Mouse (Mus musculus): Measurements from ENCODE around the gene Sdccag8. TPM values are rescaled to one million over a fixed set of nuclear protein-coding genes. Genes with fewer than 3 reads are reported as not detected.

Sdccag8 gene
- polyA plus RNA-seq, 1 experiment from 2014 or later, result 22.8 TPM

DNA sequence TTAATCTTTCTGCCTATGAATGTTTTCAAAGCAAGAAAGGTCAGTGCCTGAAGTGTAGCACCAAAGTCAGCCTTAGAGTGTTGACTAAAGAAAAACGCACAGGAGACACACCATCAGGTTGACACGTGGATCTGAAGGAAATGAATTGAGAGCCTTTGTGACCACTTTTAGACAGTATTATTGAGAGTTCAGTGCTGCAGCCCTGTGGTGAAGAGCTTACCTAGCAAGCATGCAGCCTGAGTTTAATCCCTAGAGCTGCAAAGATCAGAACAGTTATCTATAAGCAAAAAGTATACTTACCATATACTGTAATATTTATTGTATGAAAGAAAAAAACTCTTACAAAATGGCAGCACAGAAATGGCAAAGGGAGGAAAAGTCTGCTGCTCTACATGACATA is 223.9 kb downstream of the Sdccag8 start:
- no peak for DNase-seq (ENCODE audit: low spot score)
- H3K36me3 ChIP-seq, result peaks cover 9% of the 10 kb centered on the region
- no peaks in the 10 kb centered on the region for H3K27me3 ChIP-seq (ENCODE audit: low read depth, poor library complexity, severe bottlenecking)
- H3K4me3 ChIP-seq, result no peak overlapping the region
- no peaks in the 10 kb centered on the region for H3K9me3 ChIP-seq (replicated peaks)
- H3K4me1 ChIP-seq, result peaks cover 19% of the 10 kb centered on the region
- peak overlapping the region; percentile 7; the same call in 1 of the 2 replicates for H3K27ac ChIP-seq (replicated peaks)
- 66% methylated on average over 2 of the region's 2 CpGs for WGBS

GRCm38 (mm10) chr1:177039093-177039674 is 224.7 kb downstream of the Sdccag8 start:
- 92% methylated on average over 6 of the region's 6 CpGs for WGBS
- Histone ChIP-seq H3K27ac (replicated peaks) (no peak overlapping the region), H3K4me3 (no peak overlapping the region), H3K4me1 (peaks cover 15% of the 10 kb centered on the region), H3K27me3 (ENCODE audit: low read depth, poor library complexity, severe bottlenecking) (no peaks in the 10 kb centered on the region), H3K36me3 (peaks cover 8% of the 10 kb centered on the region), H3K9me3 (replicated peaks) (no peaks in the 10 kb centered on the region)
- no peak for DNase-seq (ENCODE audit: low spot score)

DNA sequence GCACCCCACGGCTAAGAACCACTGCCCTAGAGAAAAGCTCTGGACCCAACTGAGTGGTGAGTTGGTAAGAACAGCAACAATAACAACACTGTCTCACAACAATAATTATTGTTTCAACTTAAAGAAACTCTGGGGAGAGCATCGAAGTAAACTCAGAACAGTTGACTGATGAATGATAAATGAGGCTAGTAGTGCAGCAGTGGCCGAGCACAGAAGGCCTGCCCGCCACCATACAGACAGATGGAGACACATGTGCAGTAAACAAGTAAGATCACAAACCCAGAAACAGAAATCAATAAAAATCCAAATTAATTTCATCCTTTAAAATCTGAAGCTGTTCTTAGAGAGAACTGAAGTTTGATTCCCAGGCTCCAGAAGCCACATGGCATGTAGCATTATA is 225.6 kb downstream of the Sdccag8 start:
- H3K4me3 ChIP-seq, result no peak overlapping the region
- no peak for DNase-seq (ENCODE audit: low spot score)
- H3K4me1 ChIP-seq, result peaks cover 15% of the 10 kb centered on the region
- 0 out of 2 replicates have a peak overlapping the region, but pooled peaks have one; percentile 20 for H3K27ac ChIP-seq (replicated peaks)
- H3K9me3 ChIP-seq (replicated peaks), result no peaks in the 10 kb centered on the region
- peaks cover 3% of the 10 kb centered on the region; the same call in 1 of the 2 replicates for H3K36me3 ChIP-seq
- WGBS, result 69% methylated on average over 4 of the region's 4 CpGs
- H3K27me3 ChIP-seq (ENCODE audit: low read depth, poor library complexity, severe bottlenecking), result no peaks in the 10 kb centered on the region

DNA sequence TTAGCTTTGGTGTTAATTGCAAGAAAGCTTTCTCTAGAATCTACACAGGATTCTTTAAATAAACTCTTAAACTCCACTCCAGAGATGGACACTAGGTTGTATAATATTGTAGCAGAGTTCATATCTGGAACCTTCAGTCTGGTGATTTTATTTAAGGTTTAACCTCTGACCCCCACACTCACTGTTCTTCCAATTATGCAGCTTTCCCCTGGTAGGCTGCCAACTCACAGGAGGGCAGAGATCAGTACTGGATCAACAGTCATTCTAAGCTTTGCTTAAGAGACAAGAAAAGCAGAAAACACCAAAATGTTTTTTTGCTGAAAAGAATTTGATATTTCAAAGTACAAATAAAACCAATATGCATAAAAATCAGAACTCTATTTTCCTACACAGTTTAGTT is 231.4 kb downstream of the Sdccag8 start:
- no peaks in the 10 kb centered on the region for H3K9me3 ChIP-seq (replicated peaks)
- peaks cover 13% of the 10 kb centered on the region; the same call in 1 of the 2 replicates for H3K36me3 ChIP-seq
- no peak for DNase-seq (ENCODE audit: low spot score)
- H3K27me3 ChIP-seq (ENCODE audit: low read depth, poor library complexity, severe bottlenecking), result no peaks in the 10 kb centered on the region
- H3K4me1 ChIP-seq, result no peaks in the 10 kb centered on the region
- no peak overlapping the region for H3K4me3 ChIP-seq
- H3K27ac ChIP-seq (replicated peaks), result no peak overlapping the region

- no peak for DNase-seq (ENCODE audit: low spot score)
- Histone ChIP-seq H3K27me3 (ENCODE audit: low read depth, poor library complexity, severe bottlenecking) (no peaks in the 10 kb centered on the region), H3K27ac (replicated peaks) (no peak overlapping the region), H3K4me1 (no peaks in the 10 kb centered on the region), H3K4me3 (no peak overlapping the region), H3K36me3 (peaks cover 13% of the 10 kb centered on the region; the same call in 1 of the 2 replicates), H3K9me3 (replicated peaks) (no peaks in the 10 kb centered on the region)
- WGBS, result 85% methylated on average over 2 of the region's 2 CpGs
Measured at GRCm38 (mm10) chr1:177046963-177047362, 232.5 kb downstream of the Sdccag8 start.

- no peaks in the 10 kb centered on the region for H3K9me3 ChIP-seq (replicated peaks)
- no peak overlapping the region for H3K27ac ChIP-seq (replicated peaks)
- H3K27me3 ChIP-seq (ENCODE audit: low read depth, poor library complexity, severe bottlenecking), result no peaks in the 10 kb centered on the region
- no peak for DNase-seq (ENCODE audit: low spot score)
- 92% methylated on average over 2 of the region's 2 CpGs for WGBS
- H3K4me1 ChIP-seq, result no peaks in the 10 kb centered on the region
- no peak overlapping the region for H3K4me3 ChIP-seq
- H3K36me3 ChIP-seq, result peaks cover 13% of the 10 kb centered on the region; the same call in 1 of the 2 replicates
Measured at GRCm38 (mm10) chr1:177048773-177049172, 234.3 kb downstream of the Sdccag8 start.

GRCm38 (mm10) chr1:177051366-177051963 is 237.0 kb downstream of the Sdccag8 start:
- Histone ChIP-seq H3K4me3 (no peak overlapping the region), H3K27ac (replicated peaks) (no peak overlapping the region), H3K4me1 (peaks cover 6% of the 10 kb centered on the region; the same call in 1 of the 2 replicates), H3K36me3 (peaks cover 11% of the 10 kb centered on the region; the same call in 1 of the 2 replicates), H3K27me3 (ENCODE audit: low read depth, poor library complexity, severe bottlenecking) (no peaks in the 10 kb centered on the region), H3K9me3 (replicated peaks) (no peaks in the 10 kb centered on the region)
- 92% methylated on average over 11 of the region's 11 CpGs for WGBS
- no peak for DNase-seq (ENCODE audit: low spot score)

DNA sequence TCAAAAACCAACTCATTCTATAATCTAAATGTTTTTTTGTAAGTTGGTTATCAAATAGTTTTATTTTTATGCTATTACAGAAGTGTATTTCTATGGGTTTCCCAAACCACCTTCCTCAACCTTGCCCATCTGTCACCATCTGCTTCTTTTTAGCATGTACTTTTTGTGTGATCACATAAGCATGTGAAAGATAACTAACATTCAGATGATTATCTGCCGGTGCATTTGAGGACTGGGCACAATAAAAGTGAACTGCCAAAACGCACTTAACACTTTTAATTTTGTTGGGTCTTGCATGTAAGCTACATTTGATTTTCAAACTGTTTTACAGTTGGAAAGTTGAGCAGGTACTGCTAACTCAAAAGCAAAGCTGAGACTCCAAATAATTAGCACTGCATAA is 240.4 kb downstream of the Sdccag8 start:
- Histone ChIP-seq H3K9me3 (replicated peaks) (no peaks in the 10 kb centered on the region), H3K27me3 (ENCODE audit: low read depth, poor library complexity, severe bottlenecking) (no peaks in the 10 kb centered on the region), H3K27ac (replicated peaks) (no peak overlapping the region), H3K4me1 (peaks cover 6% of the 10 kb centered on the region; the same call in 1 of the 2 replicates), H3K36me3 (0 out of 2 replicates have a peak, but pooled peaks cover 2% of the 10 kb centered on the region), H3K4me3 (no peak overlapping the region)
- WGBS, result 92% methylated on average over 2 of the region's 2 CpGs
- DNase-seq (ENCODE audit: low spot score), result no peak

GRCm38 (mm10) chr1:177061761-177062160 is 247.3 kb downstream of the Sdccag8 start:
- WGBS, result 86% methylated on average over 2 of the region's 2 CpGs

DNA sequence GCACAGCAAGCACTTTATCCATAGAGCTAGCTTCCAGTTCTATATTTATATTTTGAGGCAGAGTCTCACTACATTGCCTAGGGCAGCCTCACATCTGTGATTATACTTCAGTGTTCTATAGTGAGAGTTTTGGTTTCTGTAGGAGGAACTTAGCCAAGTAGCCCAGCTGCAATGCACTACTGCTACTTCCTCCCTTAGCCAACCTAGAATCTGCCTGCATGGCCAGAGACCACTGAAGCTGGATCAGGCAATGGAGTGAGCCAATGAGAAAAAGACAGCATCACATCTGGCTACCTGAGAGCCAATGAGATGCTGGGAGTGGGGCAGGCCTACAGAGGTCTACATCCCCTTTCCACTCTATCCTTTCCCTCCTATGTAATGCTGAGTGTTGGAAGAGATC is 251.3 kb downstream of the Sdccag8 start:
- Histone ChIP-seq H3K27me3 (ENCODE audit: low read depth, poor library complexity, severe bottlenecking) (no peaks in the 10 kb centered on the region), H3K4me1 (no peaks in the 10 kb centered on the region), H3K36me3 (peaks cover 30% of the 10 kb centered on the region), H3K4me3 (no peak overlapping the region), H3K27ac (replicated peaks) (no peak overlapping the region), H3K9me3 (replicated peaks) (no peaks in the 10 kb centered on the region)
- no peak for DNase-seq (ENCODE audit: low spot score)

More at GRCm38 (mm10) chr1:177061761-177062160, 247.3 kb downstream of the Sdccag8 start:
- no peaks in the 10 kb centered on the region for H3K9me3 ChIP-seq (replicated peaks)
- no peak overlapping the region for H3K27ac ChIP-seq (replicated peaks)
- H3K36me3 ChIP-seq, result peaks cover 30% of the 10 kb centered on the region
- DNase-seq (ENCODE audit: low spot score), result no peak
- no peaks in the 10 kb centered on the region for H3K27me3 ChIP-seq (ENCODE audit: low read depth, poor library complexity, severe bottlenecking)
- no peak overlapping the region for H3K4me3 ChIP-seq
- H3K4me1 ChIP-seq, result no peaks in the 10 kb centered on the region

DNA sequence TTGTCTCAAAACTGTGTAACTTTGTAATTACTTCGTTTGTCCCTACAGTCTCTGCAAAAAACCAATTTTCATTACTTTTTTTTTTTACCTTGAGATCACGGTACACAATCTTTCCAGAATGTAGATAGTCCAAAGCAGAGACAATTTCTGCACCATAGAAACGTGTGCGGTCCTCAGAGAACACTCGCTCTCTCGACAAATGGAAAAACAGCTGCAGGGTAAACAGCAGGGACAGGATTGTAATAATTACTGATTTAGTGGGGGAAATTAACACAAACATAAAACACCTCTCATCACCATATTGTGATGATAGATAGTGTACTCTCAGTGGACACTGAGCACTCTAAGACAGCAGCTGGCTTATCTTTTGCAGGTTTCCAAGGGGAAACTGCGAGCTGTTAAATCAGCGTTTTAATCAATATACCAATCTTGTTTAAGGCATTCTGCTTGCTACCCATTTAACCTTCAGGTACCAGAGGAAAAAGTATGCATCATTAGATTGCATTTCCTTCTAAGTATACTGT is 252.7 kb downstream of the Sdccag8 start:
- H3K36me3 ChIP-seq, result peaks cover 30% of the 10 kb centered on the region
- no peak overlapping the region for H3K27ac ChIP-seq (replicated peaks)
- H3K9me3 ChIP-seq (replicated peaks), result no peaks in the 10 kb centered on the region
- no peaks in the 10 kb centered on the region for H3K27me3 ChIP-seq (ENCODE audit: low read depth, poor library complexity, severe bottlenecking)
- no peaks in the 10 kb centered on the region for H3K4me1 ChIP-seq
- H3K4me3 ChIP-seq, result no peak overlapping the region
- WGBS, result 88% methylated on average over 8 of the region's 8 CpGs
- DNase-seq (ENCODE audit: low spot score), result no peak

DNA sequence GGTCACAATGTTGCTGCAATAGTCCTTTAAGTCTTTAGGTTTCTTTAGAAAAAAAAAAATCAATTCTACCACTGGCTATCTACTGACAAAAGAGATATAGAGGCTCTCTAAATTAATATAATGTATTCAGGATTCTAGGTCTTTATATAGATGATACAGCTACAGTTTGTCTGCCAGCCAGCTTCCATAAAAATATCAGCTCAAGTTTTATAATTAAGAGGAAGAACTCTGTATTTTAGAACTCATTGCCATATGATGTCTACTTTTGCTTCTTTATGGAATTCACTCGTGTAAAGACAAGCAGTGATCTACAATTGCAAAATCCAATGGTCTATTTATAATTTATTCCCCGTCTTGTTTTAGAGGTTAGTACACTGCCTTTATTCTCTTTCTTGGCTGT is 254.7 kb downstream of the Sdccag8 start:
- no peak for DNase-seq (ENCODE audit: low spot score)
- no peak overlapping the region for H3K4me3 ChIP-seq
- peaks cover 18% of the 10 kb centered on the region for H3K36me3 ChIP-seq
- no peak overlapping the region for H3K27ac ChIP-seq (replicated peaks)
- no peaks in the 10 kb centered on the region for H3K9me3 ChIP-seq (replicated peaks)
- WGBS, result 94% methylated on average over 2 of the region's 2 CpGs
- H3K27me3 ChIP-seq (ENCODE audit: low read depth, poor library complexity, severe bottlenecking), result no peaks in the 10 kb centered on the region
- H3K4me1 ChIP-seq, result no peaks in the 10 kb centered on the region

Data from midbrain, embryonic 10.5 days (tissue).